Mouse (Mus musculus): ENCODE data around the gene Pacrg.
A peak's percentile ranks its signal among the peaks of the same experiment; 100 is the strongest.

Gene Pacrg

DNA sequence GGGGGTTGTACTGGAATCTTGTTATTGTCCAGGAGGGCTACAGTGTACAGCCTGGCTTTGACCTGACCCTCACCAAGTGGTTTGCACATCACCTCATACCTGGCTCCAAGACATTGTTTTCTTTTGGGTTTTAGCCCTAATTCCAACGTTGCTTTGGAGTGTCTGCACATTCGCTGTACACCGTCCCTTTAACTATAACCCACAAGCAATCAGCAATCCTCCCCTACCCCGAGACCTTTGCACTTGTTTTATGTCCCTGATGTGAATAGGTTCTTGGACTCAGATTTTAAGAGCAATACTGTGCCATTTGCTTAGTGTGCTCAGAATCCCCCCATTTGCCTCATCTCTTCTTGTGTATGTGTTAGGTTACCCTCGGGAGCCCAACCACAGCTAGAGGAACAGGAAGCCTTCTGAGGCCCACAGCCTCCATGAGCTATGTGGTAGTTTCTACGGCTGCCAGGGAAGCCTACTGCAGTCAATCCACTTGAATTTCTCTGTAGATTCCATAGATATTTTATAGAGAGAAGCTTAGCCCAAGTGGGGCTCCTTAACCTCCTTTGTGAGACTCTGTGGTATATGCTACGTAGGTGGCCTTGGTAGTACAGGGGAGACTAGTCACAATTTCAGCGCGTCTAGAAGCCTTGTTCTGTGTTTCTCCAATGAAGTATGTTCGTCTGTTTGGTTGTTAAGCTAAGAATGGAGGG, 442.0 kb downstream of the Pacrg start:
- no peak for DNase-seq

GRCm38 (mm10) chr17:10397336-10397735, 442.8 kb downstream of the Pacrg start:
- no peak for DNase-seq

- DNase-seq, result no peak
Measured at GRCm38 (mm10) chr17:10396863-10397262, 443.2 kb downstream of the Pacrg start.

DNA sequence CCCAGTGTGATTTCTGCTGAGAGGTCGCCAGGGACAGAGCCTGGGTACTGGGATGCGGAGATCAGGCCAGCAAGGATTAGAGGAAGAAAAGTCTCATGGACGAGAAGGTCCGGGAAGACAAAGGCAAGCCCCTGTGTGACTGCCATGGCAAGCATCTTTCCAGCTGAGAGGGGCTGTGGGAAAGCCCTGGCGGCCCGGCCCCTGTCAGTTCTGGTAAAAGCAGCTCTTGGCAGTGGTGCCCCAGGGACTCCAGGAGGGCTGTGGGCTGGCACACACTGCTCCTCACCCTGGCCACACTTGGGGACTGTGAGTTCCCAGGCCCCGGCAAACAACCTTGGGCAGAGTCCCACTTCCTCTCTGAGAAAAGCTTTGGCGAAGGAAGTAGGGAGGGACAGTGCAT, 445.3 kb downstream of the Pacrg start:
- no peak for DNase-seq

DNA sequence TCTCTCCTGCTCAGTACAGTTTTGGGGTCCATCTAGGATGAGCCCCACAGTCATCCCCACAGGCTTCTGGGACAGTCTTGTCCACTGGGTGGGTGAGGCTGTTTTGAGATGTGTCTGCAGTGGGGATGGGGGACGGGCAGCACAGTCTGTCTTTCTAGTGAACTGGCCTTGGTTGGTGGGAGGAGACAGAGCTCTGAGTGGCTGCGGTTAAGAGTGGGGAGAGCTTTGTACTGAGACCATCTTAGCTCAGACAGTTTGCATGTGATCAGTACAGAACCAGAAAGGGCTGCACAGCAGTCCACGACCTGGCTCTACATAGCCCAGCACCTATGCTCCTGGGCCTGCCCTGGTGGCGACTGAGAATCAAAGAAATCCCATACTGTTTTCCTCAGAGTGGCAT, 446.3 kb downstream of the Pacrg start:
- no peak for DNase-seq

DNA sequence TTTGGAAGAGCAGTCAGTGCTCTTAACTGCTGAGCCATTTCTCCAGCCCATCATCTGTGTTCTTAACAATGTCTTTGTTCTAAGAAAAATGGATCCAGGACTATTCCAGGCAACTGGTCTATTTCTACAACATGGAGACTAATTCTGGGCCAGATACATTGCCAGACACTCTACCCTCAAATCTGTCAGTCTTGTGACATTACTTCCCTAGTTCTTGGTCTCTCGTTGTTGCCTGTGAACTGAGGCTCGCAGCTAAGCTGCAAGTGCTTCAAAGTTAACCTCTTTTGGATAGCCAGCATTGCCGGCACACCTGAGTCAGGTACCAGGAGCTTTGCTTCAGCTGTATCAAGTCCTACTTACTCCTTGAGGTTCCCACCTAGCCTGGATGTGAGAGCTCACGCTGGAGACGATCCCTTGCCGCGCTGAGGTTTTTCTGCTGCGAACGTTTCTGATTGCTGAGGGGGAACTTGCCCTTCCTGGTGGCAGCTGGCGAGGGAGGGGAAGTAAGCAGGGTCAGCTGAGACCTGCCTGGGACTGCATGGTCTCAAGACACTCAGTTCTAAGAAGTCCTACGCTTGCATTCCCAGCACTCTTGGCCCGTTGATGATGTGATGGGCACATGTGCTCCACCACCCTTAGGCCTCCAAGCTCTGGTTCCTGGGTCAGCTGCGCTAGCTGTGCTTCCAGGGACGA, 447.6 kb downstream of the Pacrg start:
- no peak for DNase-seq

GRCm38 (mm10) chr17:10390232-10391172, 449.6 kb downstream of the Pacrg start:
- DNase-seq, result peak; percentile 72

- DNase-seq, result no peak
Measured at GRCm38 (mm10) chr17:10389740-10390139, 450.4 kb downstream of the Pacrg start.

- DNase-seq, result no peak
Measured at GRCm38 (mm10) chr17:10386548-10386947, 453.6 kb downstream of the Pacrg start.

GRCm38 (mm10) chr17:10383406-10383805, 456.7 kb downstream of the Pacrg start:
- DNase-seq, result no peak

- no peak for DNase-seq
Measured at GRCm38 (mm10) chr17:10378467-10379175, 461.5 kb downstream of the Pacrg start.

- no peak for DNase-seq
Measured at GRCm38 (mm10) chr17:10377606-10378005, 462.5 kb downstream of the Pacrg start.

- no peak for DNase-seq
Measured at GRCm38 (mm10) chr17:10374316-10374715, 465.8 kb downstream of the Pacrg start.

GRCm38 (mm10) chr17:10373727-10374126, 466.4 kb downstream of the Pacrg start:
- no peak for DNase-seq

GRCm38 (mm10) chr17:10372001-10372785, 467.9 kb downstream of the Pacrg start:
- DNase-seq, result no peak

DNA sequence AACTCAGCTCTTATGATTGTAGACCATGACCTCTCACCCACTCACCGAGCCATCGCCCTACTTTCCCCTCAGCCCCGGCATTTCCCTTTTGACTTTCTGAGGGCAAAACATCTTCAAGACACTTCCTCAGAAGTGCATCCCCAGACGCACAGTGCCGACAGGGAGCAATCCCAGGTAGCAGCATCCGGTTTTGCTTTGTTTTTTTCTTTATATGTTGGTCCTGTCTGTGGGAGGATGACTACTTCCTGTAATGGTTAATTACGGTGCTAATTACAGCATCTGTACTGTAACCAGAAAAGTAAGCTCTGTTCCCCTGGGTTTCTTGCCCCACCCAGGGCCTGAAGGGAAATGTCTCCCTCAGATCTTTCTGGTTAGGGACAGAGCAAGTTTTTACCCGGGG, 468.6 kb downstream of the Pacrg start:
- DNase-seq, result no peak

DNA sequence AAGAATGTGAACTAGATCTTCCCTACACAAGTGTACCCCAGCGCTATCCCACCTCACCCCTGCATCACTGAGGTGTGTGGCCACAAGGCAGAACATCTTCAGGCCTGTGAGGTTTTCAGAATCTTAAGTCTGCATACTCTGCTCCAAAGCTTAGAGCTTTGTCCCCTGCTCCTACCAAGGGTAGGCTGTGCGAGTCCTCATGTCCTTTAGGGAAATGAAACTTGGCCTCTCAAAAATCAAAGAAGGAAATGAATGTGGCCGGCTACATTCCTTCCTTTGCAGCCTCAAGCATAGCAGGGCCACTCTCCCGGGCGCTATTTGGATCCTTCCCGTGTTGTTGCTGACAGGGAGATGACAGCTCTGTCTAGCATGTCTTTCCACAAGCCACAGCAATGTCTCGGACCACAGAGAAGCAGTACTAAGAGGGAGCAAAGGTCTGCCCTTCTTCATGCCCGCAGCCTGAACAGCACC, 469.4 kb downstream of the Pacrg start:
- DNase-seq, result no peak

- DNase-seq, result no peak
Measured at GRCm38 (mm10) chr17:10369961-10370659, 470.0 kb downstream of the Pacrg start.

- DNase-seq, result no peak
Measured at GRCm38 (mm10) chr17:10367044-10367443, 473.1 kb downstream of the Pacrg start.

DNA sequence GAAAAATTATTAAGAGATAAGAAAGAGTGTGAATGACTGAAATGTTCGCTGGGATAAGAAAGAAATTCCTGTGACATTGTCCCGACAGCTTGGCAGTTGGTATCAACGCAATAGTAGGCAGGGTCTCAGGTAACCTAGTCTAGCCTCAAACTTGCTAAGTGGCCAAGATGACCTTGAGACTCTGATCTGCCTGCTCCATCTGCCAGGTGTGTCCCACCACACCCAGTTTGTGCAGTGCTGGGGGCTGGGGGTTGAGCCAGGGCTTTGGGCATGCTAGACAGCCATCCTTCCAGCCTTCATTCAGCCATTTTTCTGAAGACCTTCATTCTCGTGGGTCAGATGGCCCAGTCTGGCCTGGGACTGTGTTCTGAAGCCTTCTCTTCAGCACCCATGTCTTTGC, 473.5 kb downstream of the Pacrg start:
- DNase-seq, result no peak

Data from kidney, adult 11 months (tissue).